Mouse (Mus musculus) ES-E14 (cell line): Measurements from ENCODE around the gene Frmd5. TPM values are rescaled to one million over a fixed set of nuclear protein-coding genes. Genes with fewer than 3 reads are reported as not detected.

Experiments
- DNase-seq: peaks from one replicate; pipeline ENCODE4 v3.0.0-alpha.2; 2013; ENCODE audit warnings: low read depth, low spot score
- H3K27ac ChIP-seq: 2 replicates; pipeline ENCODE4 v1.5.1; 2012; ENCODE audit warnings: low read depth, mild to moderate bottlenecking, low read length, moderate library complexity, mixed read lengths; ENCODE audit not compliant: poor library complexity, insufficient read depth, severe bottlenecking
- H3K36me3 ChIP-seq: 2 replicates; pipeline ENCODE4 v1.6.1; 2012; ENCODE audit warnings: mild to moderate bottlenecking, low read length, moderate library complexity, mixed read lengths; ENCODE audit not compliant: control insufficient read depth, poor library complexity, insufficient read depth, severe bottlenecking
- H3K4me1 ChIP-seq, 2 experiments: fragments of 150-350 bp in 1 of 2; sonication (generic) in 1 of 2; 2 replicates each; pipeline ENCODE4 v1.6.1; 2012; ENCODE audit warnings: low read length in 2 of 2, mild to moderate bottlenecking in 1 of 2, mixed read lengths in 1 of 2; ENCODE audit not compliant: control insufficient read depth in 2 of 2, insufficient read depth in 2 of 2, poor library complexity in 1 of 2
- H3K4me3 ChIP-seq, 2 experiments: fragments of 150-350 bp in 1 of 2; sonication (generic) in 1 of 2; 2 replicates each; pipeline ENCODE4 v1.5.1; 2012; ENCODE audit warnings: low read length in 2 of 2, low read depth in 1 of 2, mild to moderate bottlenecking in 1 of 2, mixed read lengths in 1 of 2; ENCODE audit not compliant: insufficient read depth in 1 of 2, poor library complexity in 1 of 2, severe bottlenecking in 1 of 2
- H3K9ac ChIP-seq: 2 replicates; pipeline ENCODE4 v1.6.1; 2012; ENCODE audit warnings: low read depth, mild to moderate bottlenecking, low read length, mixed read lengths; ENCODE audit not compliant: poor library complexity, insufficient read depth, severe bottlenecking
- H3K9me3 ChIP-seq: fragments of 150-350 bp; sonication (generic); 2 replicates; pipeline ENCODE4 v1.6.1; 2012; ENCODE audit warnings: low read depth, mild to moderate bottlenecking, low read length; ENCODE audit not compliant: control insufficient read depth, insufficient read depth
- CHD2 ChIP-seq: IDR thresholded peaks from 2 replicates; pipeline ENCODE4 v1.6.1; 2014; ENCODE audit warnings: mild to moderate bottlenecking, low read depth, low read length, inconsistent platforms
- HCFC1 ChIP-seq: IDR thresholded peaks from 2 replicates; pipeline ENCODE4 v1.6.1; 2012; ENCODE audit warnings: low read length, inconsistent platforms, borderline replicate concordance; ENCODE audit not compliant: insufficient read depth
- MAFK ChIP-seq: IDR thresholded peaks from 2 replicates; pipeline ENCODE4 v1.6.1; 2014; ENCODE audit warnings: mild to moderate bottlenecking, low read depth, low read length, inconsistent platforms; ENCODE audit not compliant: insufficient read depth
- ZC3H11A ChIP-seq: IDR thresholded peaks from 2 replicates; pipeline ENCODE4 v1.6.1; 2012; ENCODE audit warnings: low read depth, mild to moderate bottlenecking, inconsistent platforms, low read length, borderline replicate concordance
- ZNF384 ChIP-seq: IDR thresholded peaks from 2 replicates; pipeline ENCODE4 v1.6.1; 2012; ENCODE audit warnings: low read depth, low read length, inconsistent platforms
- in situ Hi-C, 2 experiments: fragments of 600-800 bp; cut with MboI; formaldehyde crosslinking; loops; one replicate each; pipeline ENCODE4 v1.15.1; 2025; ENCODE audit warnings: low sequenced_read_pairs in 2 of 2, inconsistent platforms in 1 of 2; ENCODE audit not compliant: unreplicated experiment in 2 of 2
- total RNA-seq: library from RNA; depleted of rRNA; stranded (reverse); fragments of 300-350 nt; gene quantifications from 2 replicates; pipeline ENCODE4 v1.2.3, GENCODE M21; 2012

Frmd5 gene
- total RNA-seq, 1 experiment: 4.8 TPM

DNA sequence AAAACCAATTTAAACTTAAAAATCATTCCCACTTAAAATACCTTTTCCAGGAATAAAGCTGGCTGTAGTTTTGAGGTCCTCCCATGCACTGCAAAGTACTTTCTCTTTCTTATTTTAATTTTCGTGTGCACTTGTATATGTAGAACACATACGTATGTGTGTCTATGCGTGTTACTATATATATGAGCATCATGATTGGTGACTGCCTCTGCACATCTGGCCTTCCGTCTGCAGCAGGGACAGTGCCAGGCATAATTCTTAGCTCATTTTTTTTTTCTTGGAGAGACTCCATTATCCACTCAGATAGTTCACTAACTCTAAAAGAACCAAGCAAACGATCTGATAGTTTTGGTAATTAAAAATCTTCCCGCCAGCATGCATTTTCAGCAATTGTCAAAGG is 56.8 kb downstream of the Frmd5 start:
- H3K9ac ChIP-seq: no peak overlapping the region
- DNase-seq: no peak
- in situ Hi-C loops: no loop called here
- no peaks in the 10 kb centered on the region for H3K36me3 ChIP-seq
- H3K9me3 ChIP-seq: no peaks in the 10 kb centered on the region
- H3K4me3 ChIP-seq: no peak overlapping the region
- no peaks in the 10 kb centered on the region; a peak in 1 of 4 replicates for H3K4me1 ChIP-seq
- no peak for TF ChIP-seq MAFK
- TF ChIP-seq HCFC1: no peak
- TF ChIP-seq ZC3H11A: no peak
- no peak for TF ChIP-seq CHD2
- no peak for TF ChIP-seq ZNF384
- no peak overlapping the region for H3K27ac ChIP-seq

DNA sequence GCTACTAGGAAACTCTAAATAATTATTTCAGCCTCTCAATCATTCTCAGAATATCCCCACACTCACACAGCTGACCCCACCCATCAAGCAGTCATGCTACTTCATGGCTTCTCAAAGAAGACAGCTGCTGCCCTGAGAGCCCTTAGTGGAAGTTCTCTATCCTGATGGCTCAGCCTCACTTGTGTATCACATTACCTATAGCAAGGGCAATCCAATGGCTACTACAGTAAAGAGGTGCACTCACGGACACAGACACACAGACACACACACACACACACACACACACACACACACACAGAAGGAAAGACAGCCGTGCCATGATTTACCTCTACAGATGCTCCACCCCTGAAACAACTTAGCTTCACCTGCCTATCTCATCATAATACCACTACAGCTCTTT is 65.7 kb downstream of the Frmd5 start:
- H3K27ac ChIP-seq: no peak overlapping the region
- H3K4me3 ChIP-seq: no peak overlapping the region
- no peaks in the 10 kb centered on the region for H3K36me3 ChIP-seq
- H3K4me1 ChIP-seq: no peaks in the 10 kb centered on the region
- no peak overlapping the region for H3K9ac ChIP-seq
- in situ Hi-C loops: no loop called here
- DNase-seq: no peak
- TF ChIP-seq CHD2 (no peak), ZC3H11A (no peak), MAFK (no peak), HCFC1 (no peak), ZNF384 (no peak)
- H3K9me3 ChIP-seq: no peaks in the 10 kb centered on the region

DNA sequence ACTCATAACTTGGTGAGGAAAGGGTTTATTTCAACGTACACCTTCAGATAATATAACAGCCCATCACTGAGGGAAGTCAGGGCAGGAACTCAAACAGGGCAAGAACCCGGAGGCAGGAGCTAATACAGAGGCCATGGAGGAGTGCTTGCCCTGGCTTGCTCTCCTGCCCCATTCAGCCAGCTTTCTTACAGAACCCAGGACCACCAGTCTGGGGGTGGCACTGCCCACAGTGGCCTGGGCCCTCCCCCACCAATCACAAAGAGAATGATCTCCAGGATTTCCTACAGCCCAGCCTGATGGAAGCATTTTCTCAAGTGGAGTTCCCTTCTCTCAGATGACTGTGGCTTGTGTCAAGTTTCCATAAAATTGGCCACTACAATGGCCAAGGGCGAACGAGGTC is 67.5 kb downstream of the Frmd5 start:
- no peak for DNase-seq
- no peak overlapping the region for H3K4me3 ChIP-seq
- H3K36me3 ChIP-seq: no peaks in the 10 kb centered on the region
- H3K9ac ChIP-seq: no peak overlapping the region
- H3K9me3 ChIP-seq: no peaks in the 10 kb centered on the region
- TF ChIP-seq HCFC1: no peak
- no peak for TF ChIP-seq ZNF384
- no peak for TF ChIP-seq MAFK
- TF ChIP-seq ZC3H11A: no peak
- TF ChIP-seq CHD2: no peak
- in situ Hi-C loops: no loop called here
- H3K27ac ChIP-seq: no peak overlapping the region
- H3K4me1 ChIP-seq: no peaks in the 10 kb centered on the region

DNA sequence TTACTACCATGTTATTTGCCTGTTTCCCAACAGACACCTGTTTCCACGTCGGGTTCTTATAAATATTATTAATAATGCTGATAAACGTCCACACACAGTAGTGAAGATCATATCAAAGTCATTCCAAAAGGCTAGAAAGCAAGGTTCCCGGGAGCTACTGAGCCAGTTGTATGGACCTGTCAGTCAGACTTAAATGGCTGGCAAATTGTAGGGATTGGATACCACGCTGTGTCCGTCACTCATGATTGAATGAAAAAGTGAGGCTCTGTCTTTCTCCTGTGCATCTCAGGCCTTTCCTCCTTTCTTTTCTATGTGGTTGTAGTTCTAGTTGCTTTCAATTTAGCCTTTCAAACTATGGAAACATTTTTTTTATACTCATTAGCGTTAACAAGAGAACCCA is 73.5 kb downstream of the Frmd5 start:
- H3K27ac ChIP-seq: no peak overlapping the region
- DNase-seq: no peak
- no peak overlapping the region for H3K9ac ChIP-seq
- no peaks in the 10 kb centered on the region for H3K4me1 ChIP-seq
- TF ChIP-seq MAFK: no peak
- TF ChIP-seq ZC3H11A: no peak
- TF ChIP-seq HCFC1: no peak
- TF ChIP-seq ZNF384: no peak
- TF ChIP-seq CHD2: no peak
- no peaks in the 10 kb centered on the region for H3K9me3 ChIP-seq
- no peak overlapping the region for H3K4me3 ChIP-seq
- no peaks in the 10 kb centered on the region for H3K36me3 ChIP-seq
- in situ Hi-C loops: no loop called here

DNA sequence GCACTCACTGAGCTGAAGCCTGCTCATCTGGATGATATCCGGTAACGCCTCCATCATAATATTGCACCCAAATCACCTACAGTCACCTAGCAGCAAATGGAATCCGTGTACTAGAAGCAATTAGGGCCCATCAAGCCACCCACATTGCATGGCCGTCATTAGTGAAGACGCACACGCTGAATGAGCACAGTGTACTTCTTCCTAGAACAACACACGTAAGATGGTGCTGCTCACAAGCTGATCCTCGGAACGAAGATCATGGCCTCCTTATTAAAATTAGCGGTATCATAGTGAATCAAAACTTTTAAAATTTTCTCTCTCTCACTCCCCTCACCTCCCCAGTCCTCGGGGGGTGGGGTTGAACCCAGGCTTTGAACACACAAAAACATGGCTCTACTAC is 76.4 kb downstream of the Frmd5 start:
- H3K9ac ChIP-seq: no peak overlapping the region
- no peaks in the 10 kb centered on the region for H3K36me3 ChIP-seq
- H3K27ac ChIP-seq: no peak overlapping the region
- no peak for DNase-seq
- TF ChIP-seq CHD2: no peak
- no peak for TF ChIP-seq MAFK
- TF ChIP-seq ZC3H11A: no peak
- no peak for TF ChIP-seq HCFC1
- TF ChIP-seq ZNF384: no peak
- in situ Hi-C loops: no loop called here
- H3K4me3 ChIP-seq: no peak overlapping the region
- H3K9me3 ChIP-seq: no peaks in the 10 kb centered on the region
- H3K4me1 ChIP-seq: no peaks in the 10 kb centered on the region
